Mouse (Mus musculus): Measurements from ENCODE around the gene Mfng.

DNA sequence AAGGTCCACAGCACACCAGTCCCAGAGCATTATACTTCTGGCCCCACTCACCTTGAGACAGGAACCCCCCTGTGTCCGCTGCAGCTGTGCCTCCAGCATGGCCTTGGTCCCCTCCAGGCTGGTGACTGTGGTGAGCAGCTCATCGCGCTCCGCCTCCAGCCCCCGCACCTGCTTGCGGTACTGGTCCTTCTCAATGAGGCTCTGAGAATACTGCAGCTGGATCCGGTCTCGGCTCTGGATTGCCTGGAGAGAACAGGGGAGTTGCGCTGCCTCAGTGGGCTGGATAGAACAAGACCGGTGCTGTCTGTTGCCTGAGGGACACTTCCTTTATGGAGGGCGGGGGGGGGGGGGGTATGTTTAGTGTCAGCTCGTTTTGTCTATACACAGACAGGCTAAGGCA lies 17.7 kb upstream of the Mfng start:
- TF ChIP-seq CTCF (conservative IDR thresholded peaks at IDR 0.05; ENCODE audit: insufficient read depth, insufficient read length, low read depth, low read length) (no peak), POLR2A (IDR thresholded peaks at IDR 0.05; ENCODE audit: low read depth, low read length) (no peak)

Data from kidney, adult 2 months (tissue).